Mouse (Mus musculus): Measurements from ENCODE around the gene Hes2. TPM values are rescaled to one million over a fixed set of nuclear protein-coding genes. Genes with fewer than 3 reads are reported as not detected.

The Hes2 gene
- total RNA-seq, 2 experiments from 2014 or later = not detected

Other genes with a start within 250 kb of the Hes2 start
- 10 to 100 TPM; 78.1 to 88.9 TPM for gene Dnajc11, start 225.2 kb upstream of the Hes2 start, total RNA-seq (2021)
- 10 to 100 TPM; 18.2 to 19.9 TPM for gene Thap3, start 169.9 kb upstream of the Hes2 start, total RNA-seq (2021)
- 10 to 100 TPM; 12.4 to 13.2 TPM for gene Phf13, start 162.6 kb upstream of the Hes2 start, total RNA-seq (2021)
- 10 to 100 TPM; 18.3 to 28.2 TPM for gene Klhl21, start 150.1 kb upstream of the Hes2 start, total RNA-seq (2021)
- gene Zbtb48, start 131.2 kb upstream of the Hes2 start, total RNA-seq (2021) = 1 to 10 TPM; 8.3 to 8.9 TPM
- not detected for gene Tas1r1, start 120.3 kb upstream of the Hes2 start, total RNA-seq (2021)
- 10 to 100 TPM; 23.6 to 33.5 TPM for gene Nol9, start 119.5 kb upstream of the Hes2 start, total RNA-seq (2021)
- 10 to 100 TPM in 1 of 2 experiments, 1 to 10 TPM in 1; 7.3 to 12.0 TPM for gene Plekhg5, start 86.4 kb upstream of the Hes2 start, total RNA-seq (2021)
- gene Tnfrsf25, start 42.9 kb upstream of the Hes2 start, total RNA-seq (2021) = 1 to 10 TPM; 1.3 to 2.8 TPM
- gene Espn, start 6.5 kb upstream of the Hes2 start, total RNA-seq (2021) = 1 to 10 TPM; 1.9 to 3.3 TPM
- gene Acot7, start 19.3 kb downstream of the Hes2 start, total RNA-seq (2021) = 10 to 100 TPM; 45.7 to 54.0 TPM
- gene Gpr153, start 115.4 kb downstream of the Hes2 start, total RNA-seq (2021) = 1 to 10 TPM; 5.3 to 7.4 TPM
- not detected for gene Hes3, start 132.8 kb downstream of the Hes2 start, total RNA-seq (2021)
- gene Icmt, start 138.4 kb downstream of the Hes2 start, total RNA-seq (2021) = 10 to 100 TPM; 52.1 to 55.6 TPM
- 1 to 10 TPM in 1 of 2 experiments, under 1 TPM in 1; 0.43 to 1.3 TPM for gene Rnf207, start 160.1 kb downstream of the Hes2 start, total RNA-seq (2021)
- 100 to 1,000 TPM; 443 to 509 TPM for gene Rpl22, start 166.9 kb downstream of the Hes2 start, total RNA-seq (2021)
- 1 to 10 TPM; 6.9 to 9.7 TPM for gene Chd5, start 179.8 kb downstream of the Hes2 start, total RNA-seq (2021)